Mouse (Mus musculus): ENCODE results near the gene Fyttd1. TPM values are rescaled to one million over a fixed set of nuclear protein-coding genes. Genes with fewer than 3 reads are reported as not detected.
"Not testable (repeated sequence)": the region's sequence is repeated elsewhere in the genome, so short reads cannot be mapped to it uniquely, and the experiment has no call there.

Fyttd1 gene
- polyA plus RNA-seq, 1 experiment from 2014 or later: 124 TPM

- H3K9ac ChIP-seq; H3K4me2 ChIP-seq (replicated peaks); H3K4me3 ChIP-seq; H3K4me1 ChIP-seq; H3K27ac ChIP-seq; ATAC-seq (ENCODE audit: insufficient number of reproducible peaks, insufficient read depth, low FRiP score, low TSS enrichment); H3K9me3 ChIP-seq; H3K27me3 ChIP-seq: not testable (repeated sequence)
- WGBS: 93% methylated on average over 9 of the region's 9 CpGs
- peaks cover 12% of the 10 kb centered on the region; the same call in 1 of the 2 replicates for H3K36me3 ChIP-seq
Observed at GRCm38 (mm10) chr16:32926629-32927028, 49.3 kb downstream of the Fyttd1 start.

- H3K27me3 ChIP-seq: no peaks in the 10 kb centered on the region
- no peak overlapping the region for H3K4me2 ChIP-seq (replicated peaks)
- no peaks in the 10 kb centered on the region for H3K4me1 ChIP-seq
- H3K36me3 ChIP-seq: peaks cover 12% of the 10 kb centered on the region; the same call in 1 of the 2 replicates
- WGBS: 90% methylated on average over 8 of the region's 8 CpGs
- H3K4me3 ChIP-seq: no peak overlapping the region
- no peak for ATAC-seq (ENCODE audit: insufficient number of reproducible peaks, insufficient read depth, low FRiP score, low TSS enrichment)
- H3K9me3 ChIP-seq: no peaks in the 10 kb centered on the region
- no peak overlapping the region for H3K9ac ChIP-seq
- H3K27ac ChIP-seq: no peak overlapping the region
Observed at GRCm38 (mm10) chr16:32927044-32927443, 49.7 kb downstream of the Fyttd1 start.

- ATAC-seq (ENCODE audit: insufficient number of reproducible peaks, insufficient read depth, low FRiP score, low TSS enrichment): no peak
- no peak overlapping the region for H3K27ac ChIP-seq
- no peaks in the 10 kb centered on the region for H3K9me3 ChIP-seq
- no peak overlapping the region for H3K9ac ChIP-seq
- H3K4me3 ChIP-seq: no peak overlapping the region
- H3K36me3 ChIP-seq: 0 out of 2 replicates have a peak, but pooled peaks cover 8% of the 10 kb centered on the region
- H3K4me1 ChIP-seq: no peaks in the 10 kb centered on the region
- 25% methylated on average over 2 of the region's 2 CpGs for WGBS
- no peaks in the 10 kb centered on the region for H3K27me3 ChIP-seq
- H3K4me2 ChIP-seq (replicated peaks): no peak overlapping the region
Observed at GRCm38 (mm10) chr16:32929918-32930317, 52.6 kb downstream of the Fyttd1 start.

- Histone ChIP-seq H3K4me1 (peaks cover 6% of the 10 kb centered on the region; the same call in 1 of the 2 replicates), H3K27ac (no peak overlapping the region), H3K9me3 (no peaks in the 10 kb centered on the region), H3K27me3 (no peaks in the 10 kb centered on the region), H3K4me3 (no peak overlapping the region), H3K4me2 (replicated peaks) (no peak overlapping the region), H3K9ac (no peak overlapping the region), H3K36me3 (no peaks in the 10 kb centered on the region)
- WGBS: 76% methylated on average over 2 of the region's 2 CpGs
- ATAC-seq (ENCODE audit: insufficient number of reproducible peaks, insufficient read depth, low FRiP score, low TSS enrichment): no peak
Observed at GRCm38 (mm10) chr16:32934470-32934869, 57.2 kb downstream of the Fyttd1 start.

GRCm38 (mm10) chr16:32935088-32935487 lies 57.8 kb downstream of the Fyttd1 start:
- H3K4me1 ChIP-seq: peaks cover 6% of the 10 kb centered on the region; the same call in 1 of the 2 replicates
- no peaks in the 10 kb centered on the region for H3K9me3 ChIP-seq
- no peak overlapping the region for H3K4me2 ChIP-seq (replicated peaks)
- H3K9ac ChIP-seq: no peak overlapping the region
- H3K4me3 ChIP-seq: no peak overlapping the region
- no peak overlapping the region for H3K27ac ChIP-seq
- WGBS: 57% methylated on average over 1 of the region's 1 CpGs
- ATAC-seq (ENCODE audit: insufficient number of reproducible peaks, insufficient read depth, low FRiP score, low TSS enrichment): no peak
- no peaks in the 10 kb centered on the region for H3K27me3 ChIP-seq
- no peaks in the 10 kb centered on the region for H3K36me3 ChIP-seq

GRCm38 (mm10) chr16:32937358-32937757 lies 60.1 kb downstream of the Fyttd1 start:
- 75% methylated on average over 2 of the region's 2 CpGs for WGBS
- H3K4me3 ChIP-seq: no peak overlapping the region
- H3K9ac ChIP-seq: no peak overlapping the region
- no peaks in the 10 kb centered on the region for H3K36me3 ChIP-seq
- no peak for ATAC-seq (ENCODE audit: insufficient number of reproducible peaks, insufficient read depth, low FRiP score, low TSS enrichment)
- H3K27ac ChIP-seq: no peak overlapping the region
- no peak overlapping the region for H3K4me2 ChIP-seq (replicated peaks)
- no peaks in the 10 kb centered on the region for H3K27me3 ChIP-seq
- H3K4me1 ChIP-seq: peaks cover 6% of the 10 kb centered on the region; the same call in 1 of the 2 replicates
- H3K9me3 ChIP-seq: no peaks in the 10 kb centered on the region

- H3K36me3 ChIP-seq; H3K4me1 ChIP-seq; H3K27ac ChIP-seq; H3K9me3 ChIP-seq; H3K9ac ChIP-seq; H3K4me3 ChIP-seq; ATAC-seq (ENCODE audit: insufficient number of reproducible peaks, insufficient read depth, low FRiP score, low TSS enrichment); H3K4me2 ChIP-seq (replicated peaks); H3K27me3 ChIP-seq: not testable (repeated sequence)
- WGBS: 32% methylated on average over 3 of the region's 3 CpGs
Observed at GRCm38 (mm10) chr16:32939301-32939700, 62.0 kb downstream of the Fyttd1 start.

GRCm38 (mm10) chr16:32939716-32940115 lies 62.4 kb downstream of the Fyttd1 start:
- not testable (repeated sequence) for H3K4me1 ChIP-seq; H3K27ac ChIP-seq; H3K9ac ChIP-seq; H3K27me3 ChIP-seq; H3K36me3 ChIP-seq; H3K9me3 ChIP-seq; ATAC-seq (ENCODE audit: insufficient number of reproducible peaks, insufficient read depth, low FRiP score, low TSS enrichment); H3K4me2 ChIP-seq (replicated peaks); H3K4me3 ChIP-seq
- 84% methylated on average over 4 of the region's 4 CpGs for WGBS

GRCm38 (mm10) chr16:32941226-32941625 lies 63.9 kb downstream of the Fyttd1 start:
- H3K4me3 ChIP-seq; H3K27me3 ChIP-seq; H3K36me3 ChIP-seq; ATAC-seq (ENCODE audit: insufficient number of reproducible peaks, insufficient read depth, low FRiP score, low TSS enrichment); H3K4me1 ChIP-seq; H3K27ac ChIP-seq; H3K9me3 ChIP-seq; H3K4me2 ChIP-seq (replicated peaks); H3K9ac ChIP-seq: not testable (repeated sequence)
- 97% methylated on average over 2 of the region's 2 CpGs for WGBS

- H3K4me1 ChIP-seq: no peaks in the 10 kb centered on the region
- no peak overlapping the region for H3K4me2 ChIP-seq (replicated peaks)
- 57% methylated on average over 5 of the region's 5 CpGs for WGBS
- H3K9ac ChIP-seq: no peak overlapping the region
- no peaks in the 10 kb centered on the region for H3K9me3 ChIP-seq
- no peak overlapping the region for H3K4me3 ChIP-seq
- no peak overlapping the region for H3K27ac ChIP-seq
- peak; percentile 72; the same call in 1 of the 2 replicates for ATAC-seq (ENCODE audit: insufficient number of reproducible peaks, insufficient read depth, low FRiP score, low TSS enrichment)
- no peaks in the 10 kb centered on the region for H3K36me3 ChIP-seq
- no peaks in the 10 kb centered on the region for H3K27me3 ChIP-seq
Observed at GRCm38 (mm10) chr16:32942694-32943093, 65.4 kb downstream of the Fyttd1 start.

GRCm38 (mm10) chr16:32945379-32945778 lies 68.1 kb downstream of the Fyttd1 start:
- no peaks in the 10 kb centered on the region for H3K4me1 ChIP-seq
- no peaks in the 10 kb centered on the region for H3K36me3 ChIP-seq
- H3K27ac ChIP-seq: no peak overlapping the region
- no peak overlapping the region for H3K4me3 ChIP-seq
- no peak for ATAC-seq (ENCODE audit: insufficient number of reproducible peaks, insufficient read depth, low FRiP score, low TSS enrichment)
- H3K9ac ChIP-seq: no peak overlapping the region
- H3K4me2 ChIP-seq (replicated peaks): no peak overlapping the region
- WGBS: 57% methylated on average over 5 of the region's 5 CpGs
- no peaks in the 10 kb centered on the region for H3K9me3 ChIP-seq
- H3K27me3 ChIP-seq: no peaks in the 10 kb centered on the region

- H3K4me3 ChIP-seq: no peak overlapping the region
- H3K4me2 ChIP-seq (replicated peaks): no peak overlapping the region
- peaks cover 4% of the 10 kb centered on the region; the same call in 1 of the 2 replicates for H3K36me3 ChIP-seq
- no peak for ATAC-seq (ENCODE audit: insufficient number of reproducible peaks, insufficient read depth, low FRiP score, low TSS enrichment)
- no peak overlapping the region for H3K9ac ChIP-seq
- WGBS: 78% methylated on average over 8 of the region's 8 CpGs
- no peak overlapping the region for H3K27ac ChIP-seq
- no peaks in the 10 kb centered on the region for H3K9me3 ChIP-seq
- H3K27me3 ChIP-seq: no peaks in the 10 kb centered on the region
- H3K4me1 ChIP-seq: no peaks in the 10 kb centered on the region
Observed at GRCm38 (mm10) chr16:32948016-32948415, 70.7 kb downstream of the Fyttd1 start.

GRCm38 (mm10) chr16:32948656-32949055 lies 71.4 kb downstream of the Fyttd1 start:
- Histone ChIP-seq H3K4me3 (no peak overlapping the region), H3K9ac (no peak overlapping the region), H3K9me3 (no peaks in the 10 kb centered on the region), H3K4me2 (replicated peaks) (no peak overlapping the region), H3K36me3 (peaks cover 4% of the 10 kb centered on the region; the same call in 1 of the 2 replicates), H3K27me3 (no peaks in the 10 kb centered on the region), H3K27ac (no peak overlapping the region), H3K4me1 (no peaks in the 10 kb centered on the region)
- 79% methylated on average over 5 of the region's 5 CpGs for WGBS
- no peak for ATAC-seq (ENCODE audit: insufficient number of reproducible peaks, insufficient read depth, low FRiP score, low TSS enrichment)

Measured in embryonic facial prominence, embryonic 12.5 days (tissue).